Mouse (Mus musculus) embryonic fibroblast, embryonic 13.5 days (primary cell): ENCODE measurements around the gene Chpf2.

Experiments used
- CTCF ChIP-seq: IDR thresholded peaks from 2 replicates; pipeline ENCODE4 v1.5.1; 2011; ENCODE audit warnings: mild to moderate bottlenecking, control low read depth, low read length, moderate library complexity, borderline replicate concordance; ENCODE audit not compliant: insufficient read depth
- POLR2A ChIP-seq: IDR thresholded peaks from 2 replicates; pipeline ENCODE4 v1.6.1; 2011; ENCODE audit warnings: low read depth, mild to moderate bottlenecking, control low read depth, low read length, moderate library complexity

- TF ChIP-seq CTCF, result no peak
- TF ChIP-seq POLR2A, result no peak
Measured at GRCm38 (mm10) chr5:24575948-24576347, 10.6 kb upstream of the Chpf2 start.
